Mouse (Mus musculus) hindbrain, embryonic 15.5 days (tissue): ENCODE data around the gene BC030870. TPM values are rescaled to one million over a fixed set of nuclear protein-coding genes. Genes with fewer than 3 reads are reported as not detected.

ENCODE experiments used
- ATAC-seq: fragments of 200-750 bp; cut with Nextera tagmentation; 2 replicates; pipeline ENCODE4 v1.8.0; 2017; ENCODE audit warnings: low read depth, moderate number of reproducible peaks, moderate TSS enrichment; ENCODE audit not compliant: low FRiP score
- H3K27ac ChIP-seq: fragments of 300-500 bp; sonication (generic); replicated peaks from 2 replicates; pipeline ENCODE4 v1.5.1; 2015; ENCODE audit warnings: mild to moderate bottlenecking, inconsistent platforms
- H3K27me3 ChIP-seq: fragments of 300-500 bp; sonication (generic); 2 replicates; pipeline ENCODE4 v1.6.1; 2015; ENCODE audit warnings: control low read depth, inconsistent platforms
- H3K36me3 ChIP-seq: fragments of 300-500 bp; sonication (generic); 2 replicates; pipeline ENCODE4 v1.6.1; 2015; ENCODE audit warnings: control low read depth, inconsistent platforms
- H3K4me1 ChIP-seq: fragments of 300-500 bp; sonication (generic); replicated peaks from 2 replicates; pipeline ENCODE4 v1.6.1; 2015; ENCODE audit warnings: control low read depth, inconsistent platforms
- H3K4me2 ChIP-seq: fragments of 300-500 bp; sonication (generic); 2 replicates; pipeline ENCODE4 v1.6.1; 2015; ENCODE audit warnings: moderate library complexity, mild to moderate bottlenecking, inconsistent platforms
- H3K4me3 ChIP-seq: fragments of 300-500 bp; sonication (generic); 2 replicates; pipeline ENCODE4 v1.5.1; 2015; ENCODE audit warnings: mild to moderate bottlenecking, inconsistent platforms
- H3K9ac ChIP-seq: fragments of 300-500 bp; sonication (generic); 2 replicates; pipeline ENCODE4 v1.6.1; 2015; ENCODE audit warnings: inconsistent platforms
- H3K9me3 ChIP-seq: fragments of 300-500 bp; sonication (generic); 2 replicates; pipeline ENCODE4 v1.6.1; 2016; ENCODE audit warnings: control low read depth, inconsistent platforms
- WGBS: fragments of 180-500 bp; shearing (Covaris S2); methylation state at CpG from one replicate; pipeline ENCODE4 v1.1.7; 2015; 5-methylcytosine and 5-hydroxymethylcytosine counted together
- microRNA-seq: library from miRNA; unstranded; fragments of <30 nt; microRNA quantifications from one replicate; pipeline ENCODE4, GENCODE M21; 2016
- polyA plus RNA-seq: library from polyadenylated mRNA; unstranded; fragments of >200 nt; fragmentation: Nextera tagmentation; extraction: Ambion mirVana; gene quantifications from 2 replicates; pipeline ENCODE4 v1.2.1, GENCODE M21; 2015

BC030870 gene
- polyA plus RNA-seq, 1 experiment from 2014 or later, result 0.09 TPM

DNA sequence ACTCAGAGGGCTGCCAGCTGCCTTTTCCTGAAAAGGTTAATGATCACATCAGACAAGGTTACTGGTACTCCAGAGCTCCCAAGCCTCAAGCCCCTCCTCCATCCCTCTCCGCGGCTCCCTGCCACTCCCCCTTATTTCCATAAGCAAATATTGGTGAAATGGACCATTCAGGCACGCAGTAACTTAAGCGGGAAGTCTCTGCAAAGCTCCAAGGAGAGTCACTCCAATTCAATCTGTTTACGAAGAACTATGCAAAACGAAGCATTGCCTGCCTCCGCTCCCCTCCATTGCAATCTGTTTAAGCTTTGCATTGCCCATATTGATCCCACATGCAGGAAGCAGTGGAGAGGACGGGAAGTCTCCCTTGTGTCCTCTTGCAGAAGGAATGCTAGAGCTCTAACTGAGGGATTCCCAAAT lies 92.2 kb downstream of the BC030870 start, which contains the start of gene Apela:
Gene Apela (minus strand): TSS at position 220 of the 417 bp plus-strand sequence.
- Histone ChIP-seq H3K36me3 (no peaks in the 10 kb centered on the region), H3K4me1 (peaks cover 14% of the 10 kb centered on the region), H3K27me3 (no peaks in the 10 kb centered on the region), H3K9me3 (no peaks in the 10 kb centered on the region), H3K4me2 (peak within 1 kb of the TSS; percentile 68), H3K9ac (0 out of 2 replicates have a peak within 1 kb of the TSS, but pooled peaks have one; percentile 5), H3K27ac (no peak within 1 kb of the TSS), H3K4me3 (peak within 1 kb of the TSS; percentile 39)
- under 1% methylated on average over 8 of the region's 8 CpGs for WGBS
- ATAC-seq, result peak; percentile 81

Small RNA genes lying within 50 kb of the gene (microRNA-seq; reads per million reads assigned to microRNA genes)
- gene Gm24333, result not detected

Other genes with a start within 250 kb of the BC030870 start
- 27.3 and 33.8 TPM in 2 replicates for gene Tmem192, start 182.4 kb downstream of the BC030870 start, polyA plus RNA-seq
- 0.04 and 0.09 TPM in 2 replicates for gene Trim75, start 141.7 kb downstream of the BC030870 start, polyA plus RNA-seq
- not detected in 2 replicates for gene Trim61, start 111.0 kb downstream of the BC030870 start, polyA plus RNA-seq
- not detected in 2 replicates for gene Trim60, start 111.0 kb downstream of the BC030870 start, polyA plus RNA-seq
- gene Apela, start 92.2 kb downstream of the BC030870 start, polyA plus RNA-seq, result 1.3 and 1.6 TPM in 2 replicates
- not detected in 2 replicates for gene Gm10663, start 54.5 kb downstream of the BC030870 start, polyA plus RNA-seq